Comparison of ENCODE assay signal across 8 mouse cellular contexts in the genomic region with DNA sequence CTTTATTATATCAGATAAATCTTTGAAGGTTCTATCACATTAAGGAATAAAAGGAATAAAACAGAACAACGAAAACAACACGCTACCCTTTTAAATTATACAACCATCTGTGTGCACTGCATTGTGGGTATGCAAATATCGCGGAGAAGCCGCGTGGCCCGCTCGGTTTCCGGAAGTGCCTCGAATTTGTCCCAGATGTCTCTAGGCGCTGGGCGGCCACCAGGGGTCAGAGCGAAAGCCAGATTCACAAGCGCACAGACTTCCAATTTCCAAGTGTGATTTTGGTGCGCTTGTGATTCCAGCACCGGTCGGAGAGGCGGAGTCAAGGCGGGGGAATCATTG. TPM values are rescaled to one million over a fixed set of nuclear protein-coding genes. Genes with fewer than 3 reads are reported as not detected.
A peak's percentile ranks its signal among the peaks of the same experiment; 100 is the strongest.
DNase-seq lines count a peak whose midpoint lies in the region; ATAC-seq lines count a peak whose summit lies in the region.

A gene (plus strand): TSS at position 229 of the 342 bp plus-strand sequence.

- no peaks in the 10 kb centered on the region for H3K27me3 ChIP-seq in hindbrain, embryonic 12.5 days

- 0% methylated on average over 19 of the region's 19 CpGs for WGBS in hindbrain, embryonic 12.5 days

- H3K4me2 ChIP-seq in hindbrain, embryonic 12.5 days (replicated peaks) = peak within 1 kb of the TSS; percentile 65

- H3K9ac ChIP-seq in hindbrain, embryonic 12.5 days = peak within 1 kb of the TSS; percentile 74

- peak; percentile 89 for ATAC-seq in hindbrain, embryonic 12.5 days (ENCODE audit: low FRiP score)

- H3K4me1 ChIP-seq in hindbrain, embryonic 12.5 days = peaks cover 11% of the 10 kb centered on the region

- no peaks in the 10 kb centered on the region for H3K36me3 ChIP-seq in hindbrain, embryonic 12.5 days

- DNase-seq in R1 (ENCODE audit: low read depth, low spot score) = peak; percentile 98
- DNase-seq in cerebellum, adult 9-11 months = peak; percentile 90
- peak; percentile 88 to 95 for DNase-seq in frontal cortex, adult 2 months (ENCODE audit: extremely low spot score in 1 of 2, low spot score in 1 of 2)
- peak; percentile 96 to 97 for DNase-seq in layer of hippocampus, postnatal 14 days (ENCODE audit: low spot score in 2 of 2)
- peak; percentile 93 for DNase-seq in lung, postnatal 14 days
- DNase-seq in right cerebral cortex, adult 18-20 months = peak; percentile 93
- DNase-seq in urinary bladder, postnatal 25 days (ENCODE audit: low spot score) = peak; percentile 90

- H3K4me3 ChIP-seq in hindbrain, embryonic 12.5 days = peak within 1 kb of the TSS; percentile 59

- H3K27ac ChIP-seq in hindbrain, embryonic 12.5 days = peak within 1 kb of the TSS; percentile 97

- 0 out of 2 replicates have a peak, but pooled peaks cover 3% of the 10 kb centered on the region for H3K9me3 ChIP-seq in hindbrain, embryonic 12.5 days (replicated peaks)

RNA-seq across cellular contexts. Expression of the gene that starts here (rescaled TPM):
- 6.4 and 7.3 TPM in 2 replicates for polyA plus RNA-seq in frontal cortex, adult 2 months (2012; rRNA removed)
- polyA plus RNA-seq in hindbrain, embryonic 12.5 days (2016; fragmentation: Nextera tagmentation; extraction: Ambion mirVana) = 21.0 and 26.1 TPM in 2 replicates
- total RNA-seq in layer of hippocampus, postnatal 14 days (2021) = 1 to 10 TPM; 7.5 to 8.9 TPM

Comparison
In these comparisons a context has a peak if more than half of its experiments do, and no peak if none do; other contexts are left out.
1. Peak in every context shown above with its lines: DNase-seq, ATAC-seq, H3K4me3 ChIP-seq and H3K27ac ChIP-seq.